Mouse (Mus musculus): ENCODE results near the gene Sdf4. TPM values are rescaled to one million over a fixed set of nuclear protein-coding genes. Genes with fewer than 3 reads are reported as not detected.

The Sdf4 gene
- total RNA-seq, 2 experiments from 2014 or later, result 182 to 184 TPM

DNA sequence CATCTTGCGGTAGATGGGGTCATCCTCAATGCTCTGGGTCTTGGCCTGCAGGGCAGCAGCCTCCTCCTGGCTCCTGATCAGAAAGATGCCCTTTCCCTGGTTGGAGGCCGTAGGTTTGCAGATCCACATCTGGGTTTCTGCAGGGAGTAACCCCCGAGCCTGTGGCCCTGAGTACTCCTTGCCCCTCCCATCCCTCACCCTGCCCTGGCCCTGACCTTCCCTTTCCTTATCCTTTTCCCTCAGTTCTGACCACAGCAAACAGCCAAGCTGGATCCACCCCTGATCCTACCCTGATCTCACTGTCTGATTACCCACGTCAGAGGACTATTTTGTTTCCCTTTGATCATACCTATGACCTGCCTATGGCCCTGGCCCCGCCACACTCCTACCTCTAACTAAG lies 52.1 kb downstream of the Sdf4 start:
- intact Hi-C loops (cut with DNase I), result loop anchor here (5.0 kb wide), 1 partner anchor 48 kb away; no protein-coding TSS in a partner anchor

GRCm38 (mm10) chr4:156049779-156050178 lies 57.1 kb downstream of the Sdf4 start:
- intact Hi-C loops (cut with DNase I), result loop anchor here (5.0 kb wide), 1 partner anchor 43 kb away; no protein-coding TSS in a partner anchor
- DNase-seq (ENCODE audit: low spot score in 2 of 2), result no peak

More for the DNA sequence above, 52.1 kb downstream of the Sdf4 start:
- no peak for DNase-seq (ENCODE audit: low spot score in 2 of 2)

DNA sequence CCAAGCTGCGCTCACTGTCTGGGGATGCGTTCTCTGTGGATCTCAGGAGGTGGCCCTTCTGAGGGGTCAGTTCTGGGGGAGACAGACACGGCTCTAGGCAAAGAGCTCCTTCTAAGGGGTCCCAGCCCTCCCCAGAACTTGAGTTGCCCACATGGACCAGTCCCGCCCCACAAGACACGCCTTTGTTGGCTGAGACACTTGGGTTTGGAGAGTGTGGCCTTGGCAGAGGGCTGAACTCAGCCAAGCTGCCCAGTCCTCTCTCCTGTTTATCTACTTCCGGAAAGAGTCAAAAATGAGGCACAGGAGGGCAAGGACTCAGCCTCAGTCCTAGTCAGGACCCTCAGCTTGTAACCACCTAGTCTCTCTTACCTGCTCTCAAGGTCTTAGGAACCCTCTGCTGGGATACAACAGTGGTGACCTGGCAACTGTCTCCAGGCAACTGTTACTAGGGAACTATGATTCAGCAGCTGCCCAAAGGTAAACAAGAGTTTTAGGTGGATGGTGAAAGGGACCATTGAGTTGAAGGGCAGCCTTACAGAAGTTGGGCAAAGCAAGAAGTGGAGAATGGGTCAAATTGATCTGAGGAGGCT lies 57.8 kb downstream of the Sdf4 start:
- DNase-seq (ENCODE audit: low spot score in 2 of 2), result no peak
- intact Hi-C loops (cut with DNase I), result no loop called here

DNA sequence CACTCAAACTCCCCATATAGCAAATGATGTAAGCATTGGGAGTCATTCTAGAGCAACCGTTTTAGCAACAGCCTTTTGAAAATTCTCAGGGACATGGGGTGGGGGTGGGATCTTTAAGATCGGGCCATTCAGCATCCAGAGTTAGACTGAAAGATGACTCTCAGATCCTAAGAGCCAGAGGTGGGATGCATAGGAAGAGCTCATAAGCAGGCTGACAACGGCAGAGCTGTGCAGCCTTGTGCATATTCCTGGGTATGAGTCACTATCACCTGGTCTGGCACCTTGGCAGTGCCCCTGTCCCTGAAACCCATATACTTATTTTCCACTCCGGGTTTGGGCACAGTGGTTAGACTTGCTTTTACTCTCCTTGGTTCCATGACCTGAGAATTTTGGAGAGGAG lies 60.4 kb downstream of the Sdf4 start:
- DNase-seq (ENCODE audit: low spot score in 2 of 2), result no peak
- intact Hi-C loops (cut with DNase I), result no loop called here

DNA sequence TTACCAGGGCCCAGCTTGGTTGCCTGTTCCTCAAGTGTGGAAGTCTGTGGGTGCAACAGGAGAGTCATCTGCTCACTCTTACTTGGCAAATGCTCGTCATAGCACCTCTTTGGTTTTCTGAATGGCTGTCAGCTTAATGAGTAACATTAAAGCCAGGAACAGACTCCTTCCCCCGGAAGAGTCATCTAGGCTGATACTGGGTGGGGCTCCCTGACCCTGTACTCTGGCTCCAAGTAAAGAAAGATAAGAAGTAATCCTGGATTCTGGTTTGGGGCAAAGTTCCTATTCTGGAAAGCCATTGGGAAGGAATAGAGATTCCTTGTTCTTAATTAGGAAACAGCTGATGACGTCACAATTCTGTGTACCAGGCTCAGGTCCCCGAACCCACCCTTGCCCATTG lies 61.5 kb downstream of the Sdf4 start:
- no peak for DNase-seq (ENCODE audit: low spot score in 2 of 2)
- intact Hi-C loops (cut with DNase I), result no loop called here

DNA sequence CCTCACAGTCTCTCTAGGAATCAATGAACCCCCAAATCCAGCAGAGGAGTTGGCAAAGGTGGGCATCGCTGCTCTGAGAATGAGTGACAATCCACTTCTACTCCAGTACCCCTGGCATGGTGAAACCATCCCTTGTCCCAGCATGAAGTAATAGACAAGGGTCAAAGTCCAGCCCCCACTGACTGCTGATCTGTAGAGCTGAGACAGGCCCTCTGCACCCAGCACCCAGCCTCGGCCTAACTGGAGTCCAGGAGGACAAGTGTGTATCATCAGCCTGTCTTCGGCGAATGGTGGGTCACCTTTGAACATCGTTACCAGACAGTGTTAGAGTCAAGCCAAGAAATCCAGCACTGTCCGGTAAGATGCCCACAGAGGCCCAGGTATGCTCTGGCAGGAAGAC lies 61.9 kb downstream of the Sdf4 start:
- intact Hi-C loops (cut with DNase I), result no loop called here

DNA sequence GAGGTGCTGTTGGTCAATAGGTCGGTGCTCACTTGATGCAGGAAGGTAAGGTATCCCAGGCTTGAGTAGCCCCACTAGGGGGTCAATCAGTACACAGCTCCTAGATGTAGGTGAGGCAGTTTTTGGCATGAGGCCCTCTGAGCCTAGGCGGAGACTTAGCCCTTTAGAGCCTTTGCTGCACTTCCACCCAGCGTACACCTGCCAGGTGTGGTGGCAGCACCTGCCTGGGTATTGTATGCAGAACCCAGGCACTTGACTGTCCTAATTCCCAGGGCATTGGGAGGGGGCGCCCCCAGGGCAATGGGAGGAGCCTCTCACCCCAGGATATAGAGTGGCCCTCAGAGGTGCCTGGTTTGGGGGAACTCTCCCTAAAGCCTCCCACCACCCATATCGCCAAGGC lies 62.5 kb downstream of the Sdf4 start:
- intact Hi-C loops (cut with DNase I), result no loop called here
- DNase-seq (ENCODE audit: low spot score in 2 of 2), result no peak

More for the DNA sequence above, 61.9 kb downstream of the Sdf4 start:
- no peak for DNase-seq (ENCODE audit: low spot score in 2 of 2)

DNA sequence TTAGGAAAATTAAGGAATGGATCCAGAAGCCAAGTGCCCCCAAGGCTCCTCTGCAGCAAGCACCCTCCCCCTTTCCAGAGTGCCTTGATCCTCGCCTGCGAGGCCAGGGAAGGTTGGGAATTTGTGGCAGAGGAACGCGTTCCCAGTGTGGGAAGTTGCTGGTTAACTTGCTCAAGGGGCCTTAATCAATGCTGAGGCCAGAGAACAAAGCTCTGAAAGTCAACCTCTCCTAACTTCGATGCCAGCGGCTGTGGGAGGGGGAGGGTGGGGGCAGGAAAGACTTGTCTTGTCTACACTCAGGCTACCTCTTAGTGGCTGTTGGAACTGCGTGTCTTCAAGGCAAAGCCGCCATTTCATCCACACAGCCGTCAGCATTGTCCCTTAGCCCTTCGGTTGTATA lies 65.0 kb downstream of the Sdf4 start:
- no peak for DNase-seq (ENCODE audit: low spot score in 2 of 2)
- intact Hi-C loops (cut with DNase I), result no loop called here

GRCm38 (mm10) chr4:156058826-156059225 lies 66.2 kb downstream of the Sdf4 start:
- intact Hi-C loops (cut with DNase I), result no loop called here
- DNase-seq (ENCODE audit: low spot score in 2 of 2), result no peak

- no peak for DNase-seq (ENCODE audit: low spot score in 2 of 2)
- intact Hi-C loops (cut with DNase I), result no loop called here
Observed at GRCm38 (mm10) chr4:156059261-156059660, 66.6 kb downstream of the Sdf4 start, which contains the start of gene Ttll10. Gene Ttll10 (minus strand): TSS chr4:156059414.

GRCm38 (mm10) chr4:156059713-156060112 lies 67.0 kb downstream of the Sdf4 start:
- intact Hi-C loops (cut with DNase I), result no loop called here
- no peak for DNase-seq (ENCODE audit: low spot score in 2 of 2)

Small RNAs within 50 kb of the gene (microRNA-seq; reads per million reads assigned to microRNA genes)
- gene Mir200a (2.0 to 4.7 reads per million in 2 experiments), gene Mir200b (16.5 to 78.5 reads per million in 2 experiments), gene Mir429 (35.6 to 67.3 reads per million in 2 experiments)

Other genes with a start within 250 kb of the Sdf4 start
- gene Atad3a, start 231.8 kb upstream of the Sdf4 start, total RNA-seq (2021), result 10 to 100 TPM; 44.0 to 52.3 TPM
- 10 to 100 TPM; 14.0 to 16.6 TPM for gene Vwa1, start 218.2 kb upstream of the Sdf4 start, total RNA-seq (2021)
- 10 to 100 TPM; 16.8 to 20.7 TPM for gene Tmem88b, start 207.0 kb upstream of the Sdf4 start, total RNA-seq (2021)
- gene Ankrd65, start 202.4 kb upstream of the Sdf4 start, total RNA-seq (2021), result not detected
- 10 to 100 TPM; 93.9 to 97.9 TPM for gene Mrpl20, start 190.0 kb upstream of the Sdf4 start, total RNA-seq (2021)
- gene Ccnl2, start 180.4 kb upstream of the Sdf4 start, total RNA-seq (2021), result 10 to 100 TPM; 65.7 to 78.1 TPM
- gene Aurkaip1, start 161.6 kb upstream of the Sdf4 start, total RNA-seq (2021), result 100 to 1,000 TPM in 1 of 2 experiments, 10 to 100 TPM in 1; 99.6 to 104 TPM
- gene Mxra8, start 153.2 kb upstream of the Sdf4 start, total RNA-seq (2021), result 1 to 10 TPM; 7.0 to 8.4 TPM
- 10 to 100 TPM; 87.9 to 88.0 TPM for gene Dvl1, start 145.5 kb upstream of the Sdf4 start, total RNA-seq (2021)
- under 1 TPM; 0.27 to 0.32 TPM for gene Tas1r3, start 129.5 kb upstream of the Sdf4 start, total RNA-seq (2021)
- gene Cptp, start 123.4 kb upstream of the Sdf4 start, total RNA-seq (2021), result 10 to 100 TPM; 25.5 to 31.8 TPM
- gene Ints11, start 123.3 kb upstream of the Sdf4 start, total RNA-seq (2021), result 10 to 100 TPM; 38.1 to 38.5 TPM
- 10 to 100 TPM; 60.5 to 65.5 TPM for gene Pusl1, start 101.1 kb upstream of the Sdf4 start, total RNA-seq (2021)
- 100 to 1,000 TPM; 133 to 136 TPM for gene Acap3, start 101.0 kb upstream of the Sdf4 start, total RNA-seq (2021)
- 10 to 100 TPM; 71.9 to 72.7 TPM for gene Ube2j2, start 49.0 kb upstream of the Sdf4 start, total RNA-seq (2021)
- 10 to 100 TPM; 12.8 to 21.8 TPM for gene C1qtnf12, start 30.6 kb upstream of the Sdf4 start, total RNA-seq (2021)
- gene B3galt6, start 223 bp upstream of the Sdf4 start, total RNA-seq (2021), result 10 to 100 TPM in 1 of 2 experiments, 1 to 10 TPM in 1; 9.7 to 10.5 TPM
- 1 to 10 TPM; 2.0 to 2.1 TPM for gene Tnfrsf4, start 21.0 kb downstream of the Sdf4 start, total RNA-seq (2021)
- gene Tnfrsf18, start 33.3 kb downstream of the Sdf4 start, total RNA-seq (2021), result not detected
- gene Ttll10, start 66.5 kb downstream of the Sdf4 start, total RNA-seq (2021), result not detected
- gene 9430015G10Rik, start 117.1 kb downstream of the Sdf4 start, total RNA-seq (2021), result 10 to 100 TPM; 28.6 to 29.4 TPM
- under 1 TPM; 0.87 to 0.94 TPM for gene Rnf223, start 137.6 kb downstream of the Sdf4 start, total RNA-seq (2021)
- gene Agrn, start 204.6 kb downstream of the Sdf4 start, total RNA-seq (2021), result 100 to 1,000 TPM; 143 to 149 TPM
- gene Isg15, start 207.9 kb downstream of the Sdf4 start, total RNA-seq (2021), result 1 to 10 TPM; 1.2 to 1.8 TPM
- gene AW011738, start 210.4 kb downstream of the Sdf4 start, total RNA-seq (2021), result 1 to 10 TPM; 4.4 to 6.3 TPM
- gene Perm1, start 223.0 kb downstream of the Sdf4 start, total RNA-seq (2021), result under 1 TPM; 0.46 to 0.76 TPM
- 10 to 100 TPM; 32.8 to 37.8 TPM for gene Plekhn1, start 242.0 kb downstream of the Sdf4 start, total RNA-seq (2021)
- gene Noc2l, start 243.1 kb downstream of the Sdf4 start, total RNA-seq (2021), result 10 to 100 TPM; 66.1 to 66.9 TPM

Data from left cerebral cortex, postnatal 25 days (tissue).